Mouse (Mus musculus): ENCODE measurements at regions not wholly inside any gene's neighbourhood (a gene's known extent, or its start where the extent isn't known, plus 50 kb on each side); places are given as distances from the start of the nearest gene placed in this dataset.

- Histone ChIP-seq H3K27me3 (ENCODE audit: control insufficient read depth, insufficient read depth, low read length) (no peaks in the 10 kb centered on the region), H3K4me3 (replicated peaks; ENCODE audit: low read length) (no peak overlapping the region), H3K36me3 (ENCODE audit: control insufficient read depth, insufficient read depth, low read length) (no peaks in the 10 kb centered on the region), H3K9ac (ENCODE audit: low read depth, low read length, severe bottlenecking) (no peak overlapping the region), H3K27ac (replicated peaks; ENCODE audit: low read depth, low read length) (no peak overlapping the region), H3K9me3 (ENCODE audit: control insufficient read depth, low read length) (no peaks in the 10 kb centered on the region), H3K4me2 (replicated peaks; ENCODE audit: low read depth, low read length, severe bottlenecking) (no peak overlapping the region), H3K4me1 (ENCODE audit: control insufficient read depth, insufficient read depth, low read length) (no peaks in the 10 kb centered on the region)
- no peak for DNase-seq (ENCODE audit: low spot score)
- TF ChIP-seq POLR2A (IDR thresholded peaks at IDR 0.05; ENCODE audit: borderline replicate concordance, extremely low read depth, insufficient read depth, insufficient read length) = no peak
- 70% methylated on average over 5 of the region's 5 CpGs for WGBS
- ATAC-seq (ENCODE audit: low FRiP score, low read depth) = no peak
These were observed 62.7 kb upstream of the Vrk1 start for GRCm38 (mm10) chr12:105947332-105947731.

DNA sequence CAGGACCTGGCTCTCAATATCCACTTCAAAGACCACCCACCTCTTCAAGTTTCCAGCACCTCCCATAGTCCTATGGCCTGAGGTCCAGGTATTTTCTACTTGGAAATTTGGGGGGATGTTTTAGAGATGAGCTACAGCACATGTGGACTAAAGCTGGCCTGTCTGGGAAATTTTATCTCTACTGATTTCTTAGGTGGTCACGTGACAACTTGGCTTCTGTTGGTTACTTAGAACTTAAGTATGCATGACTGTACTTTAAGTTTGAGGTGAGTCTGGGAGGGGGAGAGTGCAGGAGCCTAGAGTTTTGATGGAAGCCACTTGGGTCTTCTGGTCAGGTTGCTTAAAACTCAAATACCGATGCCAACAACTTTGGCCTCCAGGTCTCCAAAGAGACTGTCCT is 61.7 kb upstream of the Vrk1 start:
- Histone ChIP-seq H3K27me3 (ENCODE audit: control insufficient read depth, insufficient read depth, low read length) (no peaks in the 10 kb centered on the region), H3K4me1 (ENCODE audit: control insufficient read depth, insufficient read depth, low read length) (no peaks in the 10 kb centered on the region), H3K9me3 (ENCODE audit: control insufficient read depth, low read length) (no peaks in the 10 kb centered on the region), H3K4me2 (replicated peaks; ENCODE audit: low read depth, low read length, severe bottlenecking) (no peak overlapping the region), H3K27ac (replicated peaks; ENCODE audit: low read depth, low read length) (no peak overlapping the region), H3K36me3 (ENCODE audit: control insufficient read depth, insufficient read depth, low read length) (no peaks in the 10 kb centered on the region), H3K4me3 (replicated peaks; ENCODE audit: low read length) (no peak overlapping the region), H3K9ac (ENCODE audit: low read depth, low read length, severe bottlenecking) (no peak overlapping the region)
- DNase-seq (ENCODE audit: low spot score) (no peak), ATAC-seq (ENCODE audit: low FRiP score, low read depth) (no peak)
- no peak for TF ChIP-seq POLR2A (IDR thresholded peaks at IDR 0.05; ENCODE audit: borderline replicate concordance, extremely low read depth, insufficient read depth, insufficient read length)
- whole genome bisulfite sequencing = 83% methylated on average over 2 of the region's 2 CpGs

DNA sequence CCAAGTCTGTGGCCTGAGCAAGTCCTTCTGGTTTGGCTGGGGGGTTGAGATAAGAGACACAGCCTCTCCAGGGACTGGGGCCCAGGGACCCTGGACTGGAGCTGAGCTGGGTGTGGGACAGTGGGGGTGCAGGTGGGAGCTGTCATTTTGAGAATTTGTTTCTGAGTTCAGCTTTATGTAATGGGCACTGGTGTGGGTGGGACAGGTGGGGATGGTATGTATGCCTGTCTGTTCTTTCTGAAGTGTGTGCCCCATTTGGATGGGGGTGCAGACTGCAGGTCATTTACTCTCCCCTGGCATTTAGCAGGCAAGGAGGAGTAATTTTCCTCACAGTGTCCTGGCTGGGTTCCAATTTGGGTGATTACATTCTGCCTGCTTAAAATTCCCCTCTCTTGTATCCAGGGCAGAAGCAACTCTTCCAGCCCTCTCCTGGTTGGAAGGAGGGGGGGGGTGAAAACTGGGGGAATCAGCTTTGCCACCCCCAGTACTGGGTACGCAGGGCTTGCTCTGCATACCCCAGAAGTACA is 54.2 kb upstream of the Vrk1 start:
- Histone ChIP-seq H3K4me3 (replicated peaks; ENCODE audit: low read length) (no peak overlapping the region), H3K9me3 (ENCODE audit: control insufficient read depth, low read length) (no peaks in the 10 kb centered on the region), H3K36me3 (ENCODE audit: control insufficient read depth, insufficient read depth, low read length) (no peaks in the 10 kb centered on the region), H3K4me2 (replicated peaks; ENCODE audit: low read depth, low read length, severe bottlenecking) (no peak overlapping the region), H3K27ac (replicated peaks; ENCODE audit: low read depth, low read length) (no peak overlapping the region), H3K9ac (ENCODE audit: low read depth, low read length, severe bottlenecking) (no peak overlapping the region), H3K27me3 (ENCODE audit: control insufficient read depth, insufficient read depth, low read length) (peaks cover 7% of the 10 kb centered on the region), H3K4me1 (ENCODE audit: control insufficient read depth, insufficient read depth, low read length) (no peaks in the 10 kb centered on the region)
- ATAC-seq (ENCODE audit: low FRiP score, low read depth) = no peak
- TF ChIP-seq POLR2A (IDR thresholded peaks at IDR 0.05; ENCODE audit: borderline replicate concordance, extremely low read depth, insufficient read depth, insufficient read length) = no peak
- 63% methylated on average over 1 of the region's 1 CpGs for WGBS
- no peak for DNase-seq (ENCODE audit: low spot score)

GRCm38 (mm10) chr12:105959756-105960155 is 50.3 kb upstream of the Vrk1 start:
- Histone ChIP-seq H3K27ac (replicated peaks; ENCODE audit: low read depth, low read length) (no peak overlapping the region), H3K4me2 (replicated peaks; ENCODE audit: low read depth, low read length, severe bottlenecking) (no peak overlapping the region), H3K4me3 (replicated peaks; ENCODE audit: low read length) (no peak overlapping the region), H3K9ac (ENCODE audit: low read depth, low read length, severe bottlenecking) (no peak overlapping the region), H3K9me3 (ENCODE audit: control insufficient read depth, low read length) (no peaks in the 10 kb centered on the region), H3K4me1 (ENCODE audit: control insufficient read depth, insufficient read depth, low read length) (no peaks in the 10 kb centered on the region), H3K27me3 (ENCODE audit: control insufficient read depth, insufficient read depth, low read length) (peaks cover 17% of the 10 kb centered on the region), H3K36me3 (ENCODE audit: control insufficient read depth, insufficient read depth, low read length) (no peaks in the 10 kb centered on the region)
- DNase-seq (ENCODE audit: low spot score) (no peak), ATAC-seq (ENCODE audit: low FRiP score, low read depth) (no peak)
- WGBS = 57% methylated on average over 7 of the region's 7 CpGs
- no peak for TF ChIP-seq POLR2A (IDR thresholded peaks at IDR 0.05; ENCODE audit: borderline replicate concordance, extremely low read depth, insufficient read depth, insufficient read length)

All from limb, embryonic 14.5 days (tissue).